ENCODE assay signal across 27 mouse cellular contexts in the genomic region with DNA sequence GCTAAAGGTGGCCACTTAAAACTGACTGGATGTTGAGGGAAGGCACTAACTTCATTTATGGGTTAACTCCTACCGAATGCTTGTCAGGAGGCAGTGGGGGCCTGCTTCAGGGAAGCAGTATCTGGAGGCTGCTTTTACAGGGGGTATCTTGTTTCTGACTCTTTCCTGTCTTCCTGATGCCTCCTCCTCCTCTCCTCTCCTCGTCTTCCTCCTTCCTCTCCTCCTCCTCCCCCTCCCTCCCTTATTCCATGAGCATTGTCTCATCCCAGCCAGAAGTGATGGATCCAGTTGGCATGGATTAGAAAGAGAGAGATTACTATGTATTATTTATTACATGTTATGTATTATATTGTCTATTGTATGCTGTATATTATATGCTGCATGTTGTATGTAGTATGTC. TPM values are rescaled to one million over a fixed set of nuclear protein-coding genes. Genes with fewer than 3 reads are reported as not detected.
"Had no signal": no experiment of that assay in that cellular context is flagged by ENCODE, and none has a peak within 500 bp of the region (broad histone marks: within the 10 kb centered on the region; RNA-seq: fewer than 3 reads in every experiment).

No protein-coding gene starts in this region.

- H3K27me3 ChIP-seq: hindbrain, embryonic 12.5 days; intestine, embryonic 15.5 days; kidney, embryonic 15.5 days; limb, embryonic 12.5 days; liver, embryonic 13.5 days; liver, embryonic 15.5 days had no signal

- H3K27ac ChIP-seq: gastrocnemius, adult 2 months; heart, adult 2 months; hindbrain, embryonic 10.5 days; hindbrain, embryonic 14.5 days; intestine, embryonic 15.5 days; kidney, embryonic 15.5 days; kidney, postnatal 0 days; layer of hippocampus, adult 2 months; left cerebral cortex, adult 2 months; limb, embryonic 10.5 days; liver, embryonic 13.5 days; liver, embryonic 15.5 days had no signal

- H3K9me3 ChIP-seq: heart, embryonic 10.5 days; hindbrain, embryonic 10.5 days; hindbrain, embryonic 12.5 days; intestine, embryonic 15.5 days; kidney, embryonic 15.5 days; limb, embryonic 10.5 days; limb, embryonic 12.5 days; liver, embryonic 13.5 days; liver, embryonic 15.5 days had no signal

- H3K36me3 ChIP-seq: heart, embryonic 10.5 days; hindbrain, embryonic 10.5 days; hindbrain, embryonic 12.5 days; intestine, embryonic 15.5 days; kidney, embryonic 15.5 days; limb, embryonic 10.5 days; limb, embryonic 12.5 days; liver, embryonic 13.5 days; liver, embryonic 15.5 days had no signal

- ATAC-seq: inflammation-experienced regulatory T-cells, adult 6 months had no signal

- H3K4me1 ChIP-seq: hindbrain, embryonic 10.5 days; liver, embryonic 13.5 days; liver, embryonic 15.5 days had no signal

- H3K9ac ChIP-seq: hindbrain, embryonic 12.5 days; hindbrain, embryonic 14.5 days; intestine, embryonic 15.5 days; kidney, embryonic 15.5 days; limb, embryonic 12.5 days; liver, embryonic 13.5 days; liver, embryonic 15.5 days had no signal

- H3K4me2 ChIP-seq: hindbrain, embryonic 12.5 days; hindbrain, embryonic 14.5 days; intestine, embryonic 15.5 days; kidney, embryonic 15.5 days; limb, embryonic 12.5 days; liver, embryonic 11.5 days; liver, embryonic 13.5 days; liver, embryonic 15.5 days had no signal

- DNase-seq: gastrocnemius, adult 2 months; gastrocnemius, postnatal 10 days; gastrocnemius, postnatal 25 days; heart, adult 2 months; heart, postnatal 10 days; heart, postnatal 36 days; kidney, adult 18-20 months; kidney, adult 8-10 months; kidney, postnatal 25 days; kidney, postnatal 4 days; liver; liver, embryonic 13.5 days had no signal

- H3K4me3 ChIP-seq: gastrocnemius, adult 2 months; heart, adult 2 months; heart, embryonic 10.5 days; hindbrain, embryonic 10.5 days; hindbrain, embryonic 12.5 days; intestine, embryonic 15.5 days; kidney, embryonic 15.5 days; layer of hippocampus, adult 2 months; left cerebral cortex, adult 2 months; limb, embryonic 10.5 days; limb, embryonic 12.5 days; liver, embryonic 13.5 days; liver, embryonic 15.5 days had no signal

RNA-seq across cellular contexts. Expression of a gene that starts 31.3 kb away (rescaled TPM):
- total RNA-seq: gastrocnemius, adult 2 months; gastrocnemius, postnatal 25 days; granulocyte monocyte progenitor cell, adult 5-6 weeks; heart, adult 2 months; heart, postnatal 36 days; left cerebral cortex, adult 2 months had no signal
- polyA plus RNA-seq: heart, adult 2 months; hindbrain, embryonic 10.5 days; hindbrain, embryonic 12.5 days; inflammation-experienced regulatory T-cells, adult 6 months; limb, embryonic 10.5 days; limb, embryonic 12.5 days had no signal
